Mouse (Mus musculus): ENCODE results near the gene Ppm1l. TPM values are rescaled to one million over a fixed set of nuclear protein-coding genes. Genes with fewer than 3 reads are reported as not detected.

Gene Ppm1l
- polyA plus RNA-seq, 1 experiment from 2014 or later = 4.5 TPM

DNA sequence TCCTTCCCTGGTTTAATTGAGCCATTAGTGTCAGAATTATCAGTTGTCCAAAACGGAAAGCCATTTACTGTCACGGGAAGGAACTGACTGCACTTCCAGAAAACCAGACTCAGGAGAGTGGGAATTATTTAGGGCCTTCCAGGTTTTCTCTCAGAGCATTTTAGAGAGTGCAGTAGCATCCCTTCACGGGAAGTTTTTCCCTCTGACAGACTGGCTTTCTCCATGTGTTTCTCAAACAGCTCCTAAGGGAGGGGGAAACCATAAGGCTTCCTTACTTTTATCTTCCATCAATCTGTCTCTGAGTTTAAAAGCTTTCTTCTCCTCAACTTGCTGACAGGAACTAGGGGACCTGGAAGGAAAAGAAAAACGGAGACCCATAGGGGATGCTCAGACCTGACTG lies 185.9 kb downstream of the Ppm1l start:
- DNase-seq (no peak), ATAC-seq (ENCODE audit: low read depth) (no peak)
- Histone ChIP-seq H3K4me1 (replicated peaks) (no peaks in the 10 kb centered on the region), H3K36me3 (no peaks in the 10 kb centered on the region), H3K4me3 (replicated peaks) (no peak overlapping the region), H3K27me3 (no peaks in the 10 kb centered on the region), H3K9me3 (replicated peaks) (no peaks in the 10 kb centered on the region), H3K9ac (no peak overlapping the region), H3K4me2 (no peak overlapping the region), H3K27ac (no peak overlapping the region)
- WGBS (ENCODE audit: insufficient replicate concordance) = 32% methylated on average over 4 of the region's 4 CpGs

DNA sequence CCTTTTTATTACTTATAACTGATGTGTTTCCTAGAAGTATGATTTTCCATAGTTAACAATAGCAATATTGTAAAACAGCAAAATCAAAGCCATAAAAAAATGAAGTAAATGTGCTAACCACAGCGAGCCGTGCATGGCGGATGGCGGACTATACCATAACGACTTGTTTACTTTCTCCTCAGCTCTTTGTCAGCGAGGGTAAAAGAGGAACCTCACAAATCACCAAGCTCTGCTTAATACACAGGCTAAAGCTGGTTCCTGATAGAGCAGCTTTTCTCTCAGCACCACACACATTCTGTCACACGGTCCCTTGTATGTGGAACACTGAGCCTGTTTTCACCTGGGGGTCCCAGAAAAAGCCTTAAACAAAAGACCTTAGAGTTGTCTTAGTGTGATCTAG lies 188.4 kb downstream of the Ppm1l start:
- H3K27me3 ChIP-seq = no peaks in the 10 kb centered on the region
- H3K27ac ChIP-seq = no peak overlapping the region
- no peak overlapping the region for H3K4me2 ChIP-seq
- ATAC-seq (ENCODE audit: low read depth) (no peak), DNase-seq (no peak)
- no peaks in the 10 kb centered on the region for H3K4me1 ChIP-seq (replicated peaks)
- no peak overlapping the region for H3K9ac ChIP-seq
- WGBS (ENCODE audit: insufficient replicate concordance) = 38% methylated on average over 7 of the region's 7 CpGs
- no peaks in the 10 kb centered on the region for H3K9me3 ChIP-seq (replicated peaks)
- no peaks in the 10 kb centered on the region for H3K36me3 ChIP-seq
- no peak overlapping the region for H3K4me3 ChIP-seq (replicated peaks)

DNA sequence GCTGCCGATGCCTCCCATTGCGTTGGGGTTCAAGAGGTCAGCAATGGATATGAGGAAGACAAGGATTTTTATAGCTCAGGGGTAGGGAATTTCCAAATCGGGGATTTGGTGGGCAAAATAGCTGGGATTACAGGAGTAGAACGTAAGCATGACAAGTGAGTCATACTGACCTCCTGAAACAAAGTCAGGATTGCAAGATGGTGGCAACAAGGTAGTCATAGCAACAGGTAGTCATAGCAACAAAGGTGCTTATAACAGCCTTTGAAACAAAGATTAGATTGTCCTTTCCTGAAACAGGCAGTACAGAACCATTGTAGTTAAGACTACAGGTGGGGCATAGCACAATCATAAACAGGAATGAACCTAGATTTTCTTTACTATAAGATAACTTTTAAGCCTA lies 189.7 kb downstream of the Ppm1l start:
- no peak overlapping the region for H3K9ac ChIP-seq
- H3K4me2 ChIP-seq = no peak overlapping the region
- no peaks in the 10 kb centered on the region for H3K36me3 ChIP-seq
- no peak overlapping the region for H3K4me3 ChIP-seq (replicated peaks)
- DNase-seq = no peak
- no peak overlapping the region for H3K27ac ChIP-seq
- no peaks in the 10 kb centered on the region for H3K9me3 ChIP-seq (replicated peaks)
- ATAC-seq (ENCODE audit: low read depth) = no peak
- no peaks in the 10 kb centered on the region for H3K4me1 ChIP-seq (replicated peaks)
- H3K27me3 ChIP-seq = no peaks in the 10 kb centered on the region
- 85% methylated on average over 4 of the region's 4 CpGs for WGBS (ENCODE audit: insufficient replicate concordance)

DNA sequence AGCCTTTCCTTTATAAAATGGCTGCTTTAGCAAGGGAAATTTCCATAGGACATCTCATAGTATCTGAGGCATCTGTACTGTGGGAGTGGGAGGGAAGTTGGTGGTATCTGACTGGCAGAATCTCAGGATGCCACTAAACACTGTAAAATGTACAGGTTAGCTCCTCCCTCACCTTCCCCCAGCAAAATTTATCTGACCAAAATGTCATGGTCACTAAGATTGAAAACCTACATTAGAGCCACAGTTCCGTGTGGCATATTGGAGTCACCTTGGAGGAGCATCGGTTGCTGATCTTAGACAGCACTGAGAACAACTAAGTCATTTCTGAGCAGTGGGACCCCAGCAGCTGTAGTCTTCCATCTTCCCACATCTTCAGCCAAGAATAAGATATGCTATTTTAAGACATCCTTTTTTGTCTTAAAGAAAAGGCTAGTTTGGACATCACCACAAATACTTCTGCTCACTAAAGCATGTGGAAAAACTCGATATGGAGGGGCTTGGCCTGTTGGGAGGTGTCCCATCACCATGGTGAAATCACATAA lies 192.8 kb downstream of the Ppm1l start:
- Histone ChIP-seq H3K9ac (no peak overlapping the region), H3K27me3 (no peaks in the 10 kb centered on the region), H3K4me2 (no peak overlapping the region), H3K9me3 (replicated peaks) (no peaks in the 10 kb centered on the region), H3K4me3 (replicated peaks) (no peak overlapping the region), H3K27ac (no peak overlapping the region), H3K36me3 (no peaks in the 10 kb centered on the region), H3K4me1 (replicated peaks) (no peaks in the 10 kb centered on the region)
- ATAC-seq (ENCODE audit: low read depth) = no peak
- WGBS (ENCODE audit: insufficient replicate concordance) = 70% methylated on average over 3 of the region's 3 CpGs
- no peak for DNase-seq

DNA sequence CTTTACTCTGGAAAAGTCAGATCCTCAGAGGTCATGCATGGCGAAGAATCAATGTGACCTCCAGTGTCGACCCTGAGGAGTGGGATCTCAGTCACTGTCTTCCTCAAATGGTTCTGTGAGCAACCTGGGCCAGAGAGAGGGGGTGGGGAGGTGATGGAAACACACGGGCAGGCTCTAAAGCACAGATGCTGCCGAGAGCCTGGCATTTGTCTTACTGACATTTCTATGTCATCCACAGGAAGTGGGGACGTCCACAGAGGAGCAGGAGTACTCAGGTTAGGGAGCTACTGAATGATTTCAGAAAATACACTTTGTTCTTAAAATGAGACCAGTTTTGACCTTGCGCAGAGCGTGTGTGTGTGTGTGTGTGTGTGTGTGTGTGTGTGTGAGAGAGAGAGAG lies 195.2 kb downstream of the Ppm1l start:
- DNase-seq = no peak
- WGBS (ENCODE audit: insufficient replicate concordance) = 40% methylated on average over 7 of the region's 7 CpGs
- Histone ChIP-seq H3K4me3 (replicated peaks) (no peak overlapping the region), H3K27me3 (no peaks in the 10 kb centered on the region), H3K4me1 (replicated peaks) (no peaks in the 10 kb centered on the region), H3K9ac (no peak overlapping the region), H3K4me2 (no peak overlapping the region), H3K9me3 (replicated peaks) (no peaks in the 10 kb centered on the region), H3K27ac (no peak overlapping the region), H3K36me3 (no peaks in the 10 kb centered on the region)
- no peak for ATAC-seq (ENCODE audit: low read depth)

DNA sequence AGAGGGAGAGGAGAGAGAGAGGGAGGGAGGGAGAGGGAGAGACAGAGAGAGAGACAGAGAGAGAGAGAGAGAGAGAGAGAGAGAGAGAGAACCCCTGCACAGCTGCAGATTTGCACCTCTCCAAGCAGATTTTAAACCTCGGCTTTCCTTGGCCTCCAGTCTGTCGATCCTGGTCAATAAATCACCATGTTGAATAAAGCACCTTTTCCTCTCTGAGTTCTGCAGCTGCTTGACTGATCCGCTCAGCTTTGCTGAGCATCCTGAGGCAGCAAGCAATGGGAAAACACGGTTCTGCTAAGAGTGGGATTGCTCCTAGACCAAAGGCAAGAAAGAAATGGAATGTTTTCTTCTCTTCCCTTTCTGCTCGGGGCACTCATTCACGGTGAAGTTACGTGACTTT lies 195.7 kb downstream of the Ppm1l start:
- no peak for DNase-seq
- Histone ChIP-seq H3K9ac (no peak overlapping the region), H3K4me3 (replicated peaks) (no peak overlapping the region), H3K4me1 (replicated peaks) (no peaks in the 10 kb centered on the region), H3K4me2 (no peak overlapping the region), H3K36me3 (no peaks in the 10 kb centered on the region), H3K9me3 (replicated peaks) (no peaks in the 10 kb centered on the region), H3K27ac (no peak overlapping the region), H3K27me3 (no peaks in the 10 kb centered on the region)
- ATAC-seq (ENCODE audit: low read depth) = no peak
- WGBS (ENCODE audit: insufficient replicate concordance) = 47% methylated on average over 7 of the region's 7 CpGs

DNA sequence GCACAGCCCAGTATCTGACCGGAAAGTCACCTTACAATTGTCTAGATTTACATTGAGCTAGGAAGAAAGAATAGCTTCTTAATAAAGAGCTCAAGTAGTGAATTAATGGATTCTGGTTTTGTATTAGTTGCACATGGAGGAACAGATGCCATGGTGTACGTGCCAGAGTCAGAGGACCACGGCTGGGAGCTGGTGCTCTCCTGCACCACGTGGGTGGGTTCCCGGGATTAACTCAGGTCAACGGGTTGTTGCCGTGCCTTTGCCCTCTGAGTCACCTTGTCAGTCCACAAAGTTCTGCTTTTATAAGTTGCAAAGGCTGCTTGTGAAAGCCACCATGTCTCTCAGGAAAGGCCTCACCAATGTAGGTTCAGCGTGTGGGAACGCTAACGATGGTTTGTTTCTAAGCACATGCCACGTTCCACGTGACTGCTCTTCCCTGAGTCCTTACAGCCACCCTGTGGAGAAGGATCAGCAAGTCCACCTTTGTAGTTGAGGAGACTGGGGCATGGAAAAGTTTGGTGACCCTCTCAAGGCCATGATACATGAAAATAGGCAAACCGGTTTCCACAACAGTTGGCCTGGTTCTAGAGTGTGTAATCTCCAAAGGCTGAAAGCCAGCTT lies 199.2 kb downstream of the Ppm1l start:
- WGBS (ENCODE audit: insufficient replicate concordance) = 83% methylated on average over 13 of the region's 13 CpGs
- Histone ChIP-seq H3K9ac (no peak overlapping the region), H3K27ac (no peak overlapping the region), H3K9me3 (replicated peaks) (no peaks in the 10 kb centered on the region), H3K4me2 (no peak overlapping the region), H3K4me3 (replicated peaks) (no peak overlapping the region), H3K27me3 (no peaks in the 10 kb centered on the region), H3K36me3 (no peaks in the 10 kb centered on the region), H3K4me1 (replicated peaks) (no peaks in the 10 kb centered on the region)
- ATAC-seq (ENCODE audit: low read depth) = no peak
- DNase-seq = no peak

DNA sequence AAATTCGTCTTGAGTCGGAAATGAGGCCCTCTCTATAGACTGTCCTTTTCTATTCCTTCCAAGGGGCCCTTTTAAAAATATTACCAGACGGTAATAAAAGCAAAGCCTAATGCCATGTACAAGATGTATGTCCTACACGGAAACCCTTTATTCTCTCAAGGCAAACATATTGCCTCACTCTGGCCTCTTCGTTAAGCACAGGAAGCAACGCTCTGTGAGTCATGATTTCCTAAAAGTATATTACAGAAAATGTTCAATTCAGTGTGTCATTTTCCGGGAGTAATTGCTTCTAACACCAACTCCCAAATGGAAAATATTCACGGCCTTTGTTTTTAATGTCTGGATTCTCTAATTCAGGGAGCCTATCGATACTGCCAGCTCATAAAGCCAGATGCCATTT lies 202.5 kb downstream of the Ppm1l start:
- Histone ChIP-seq H3K36me3 (no peaks in the 10 kb centered on the region), H3K27ac (no peak overlapping the region), H3K9me3 (replicated peaks) (no peaks in the 10 kb centered on the region), H3K27me3 (no peaks in the 10 kb centered on the region), H3K9ac (no peak overlapping the region), H3K4me1 (replicated peaks) (no peaks in the 10 kb centered on the region), H3K4me2 (no peak overlapping the region), H3K4me3 (replicated peaks) (no peak overlapping the region)
- ATAC-seq (ENCODE audit: low read depth) (no peak), DNase-seq (no peak)
- WGBS (ENCODE audit: insufficient replicate concordance) = 85% methylated on average over 9 of the region's 9 CpGs

DNA sequence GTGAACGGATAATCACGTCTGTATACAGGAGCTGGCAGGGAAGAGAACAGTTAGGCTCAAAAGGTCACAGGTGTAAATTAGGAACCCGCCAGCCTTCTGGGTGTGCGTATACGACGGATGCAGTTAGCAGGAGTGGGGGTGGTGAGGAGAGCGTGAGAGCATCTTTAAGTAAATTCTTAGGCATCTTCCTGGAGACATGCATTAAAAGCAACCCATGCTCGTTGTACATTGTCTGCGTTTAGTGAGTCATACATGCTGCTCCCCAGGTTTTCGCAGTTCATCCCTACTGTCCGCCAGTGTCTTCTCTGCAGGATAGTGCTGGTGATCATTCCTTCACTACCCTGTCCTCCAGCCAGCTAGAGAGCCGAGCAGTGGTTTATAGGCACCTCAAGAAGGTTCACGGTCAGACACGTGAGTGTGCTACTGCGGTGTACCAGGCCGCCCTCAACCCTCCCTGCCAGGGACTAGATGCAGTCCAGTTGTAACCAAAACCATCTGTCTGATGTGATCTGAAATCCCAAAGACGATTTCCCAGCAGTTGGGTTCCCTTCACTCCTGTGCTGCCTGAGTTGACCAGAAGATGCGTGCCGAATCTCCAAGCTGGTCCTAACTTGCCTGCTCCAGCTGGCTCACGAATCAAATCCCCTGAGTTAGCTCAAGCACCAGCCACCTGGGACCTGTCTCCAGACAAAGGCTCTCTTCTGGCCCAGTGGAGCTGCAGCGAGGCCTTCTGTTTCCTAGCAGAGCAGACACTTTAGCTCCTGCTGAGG lies 203.3 kb downstream of the Ppm1l start:
- no peaks in the 10 kb centered on the region for H3K9me3 ChIP-seq (replicated peaks)
- H3K4me1 ChIP-seq (replicated peaks) = no peaks in the 10 kb centered on the region
- no peak overlapping the region for H3K27ac ChIP-seq
- 86% methylated on average over 21 of the region's 21 CpGs for WGBS (ENCODE audit: insufficient replicate concordance)
- no peak overlapping the region for H3K9ac ChIP-seq
- no peaks in the 10 kb centered on the region for H3K27me3 ChIP-seq
- DNase-seq (no peak), ATAC-seq (ENCODE audit: low read depth) (no peak)
- no peak overlapping the region for H3K4me2 ChIP-seq
- H3K36me3 ChIP-seq = no peaks in the 10 kb centered on the region
- no peak overlapping the region for H3K4me3 ChIP-seq (replicated peaks)

DNA sequence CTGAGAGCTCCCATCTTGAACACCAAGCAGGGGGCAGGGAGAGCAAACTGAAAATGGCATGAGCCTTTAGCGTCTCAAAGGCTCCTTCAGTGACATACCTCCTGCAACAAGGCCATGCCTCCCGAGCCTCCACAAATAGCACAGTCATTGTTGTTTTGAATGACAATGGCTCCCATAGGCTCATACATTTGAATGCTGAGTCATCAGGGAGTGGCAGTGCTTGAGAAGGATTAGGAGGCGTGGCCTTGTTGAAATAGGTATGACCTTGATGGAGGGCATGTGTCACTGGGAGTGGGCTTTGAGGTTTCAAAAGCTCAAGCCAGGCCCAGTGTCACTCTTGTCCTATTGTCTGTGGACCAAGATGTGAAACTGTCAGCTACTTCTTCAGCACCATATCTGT lies 205.6 kb downstream of the Ppm1l start:
- H3K4me1 ChIP-seq (replicated peaks) = no peaks in the 10 kb centered on the region
- H3K4me2 ChIP-seq = no peak overlapping the region
- no peak for DNase-seq
- no peaks in the 10 kb centered on the region for H3K27me3 ChIP-seq
- no peaks in the 10 kb centered on the region for H3K9me3 ChIP-seq (replicated peaks)
- no peaks in the 10 kb centered on the region for H3K36me3 ChIP-seq
- ATAC-seq (ENCODE audit: low read depth) = no peak
- no peak overlapping the region for H3K27ac ChIP-seq
- no peak overlapping the region for H3K9ac ChIP-seq
- WGBS (ENCODE audit: insufficient replicate concordance) = 81% methylated on average over 3 of the region's 3 CpGs
- H3K4me3 ChIP-seq (replicated peaks) = no peak overlapping the region

DNA sequence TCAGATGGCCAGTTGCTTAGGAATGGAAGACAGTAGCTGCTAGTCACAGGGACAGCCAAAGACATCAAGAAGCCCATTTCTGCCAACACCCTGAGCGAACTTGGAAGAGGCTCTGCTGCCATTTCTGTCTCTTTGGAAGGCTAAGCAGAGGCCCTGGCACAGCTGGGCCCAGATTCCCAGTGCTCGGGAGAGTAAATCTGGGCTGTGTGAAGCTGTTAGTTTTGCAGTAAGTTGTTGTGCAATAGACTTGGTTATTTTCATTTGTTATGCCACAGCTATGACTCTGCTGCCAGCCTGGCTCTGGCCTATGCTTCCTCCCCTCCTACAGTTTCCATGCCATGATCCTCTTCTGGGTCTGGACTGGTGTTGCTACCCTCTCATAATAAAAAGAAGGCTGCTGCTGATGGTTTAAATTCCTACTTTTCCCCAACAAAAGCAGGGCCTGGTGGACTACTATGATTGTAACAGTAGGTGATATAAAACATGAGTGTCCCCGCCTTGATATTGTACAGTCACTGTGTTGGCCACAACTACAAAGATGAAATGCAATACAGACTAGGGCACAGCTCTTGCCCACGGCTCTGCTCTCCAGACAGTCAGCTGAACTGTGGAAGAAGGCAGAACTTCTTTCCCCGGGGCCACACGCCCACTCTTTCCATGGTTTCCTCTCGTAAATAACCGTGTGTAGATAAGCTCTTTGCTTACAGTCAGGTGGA lies 207.9 kb downstream of the Ppm1l start:
- H3K9ac ChIP-seq = no peak overlapping the region
- no peaks in the 10 kb centered on the region for H3K9me3 ChIP-seq (replicated peaks)
- no peak for ATAC-seq (ENCODE audit: low read depth)
- no peak overlapping the region for H3K27ac ChIP-seq
- WGBS (ENCODE audit: insufficient replicate concordance) = 57% methylated on average over 8 of the region's 8 CpGs
- no peak for DNase-seq
- H3K27me3 ChIP-seq = no peaks in the 10 kb centered on the region
- no peak overlapping the region for H3K4me3 ChIP-seq (replicated peaks)
- H3K36me3 ChIP-seq = no peaks in the 10 kb centered on the region
- no peaks in the 10 kb centered on the region for H3K4me1 ChIP-seq (replicated peaks)
- no peak overlapping the region for H3K4me2 ChIP-seq
